Mouse (Mus musculus) urinary bladder, postnatal 10 days (tissue): ENCODE results near the gene Kcne1.

ENCODE experiments used
- DNase-seq: peaks from one replicate; pipeline ENCODE4 v3.0.0; 2022; ENCODE audit warnings: low spot score

The Kcne1 gene

GRCm38 (mm10) chr16:92359229-92359628 lies at the start of gene Kcne1:
Kcne1 (minus strand) TSS chr16:92359468.
- no peak for DNase-seq

- no peak for DNase-seq
Observed at GRCm38 (mm10) chr16:92407883-92408282, 48.6 kb upstream of the Kcne1 start.

- DNase-seq = no peak
Observed at GRCm38 (mm10) chr16:92404141-92404540, 44.9 kb upstream of the Kcne1 start.

- DNase-seq = no peak
Observed at GRCm38 (mm10) chr16:92403069-92403468, 43.8 kb upstream of the Kcne1 start.

- DNase-seq = no peak
Observed at GRCm38 (mm10) chr16:92402216-92402615, 42.9 kb upstream of the Kcne1 start.

GRCm38 (mm10) chr16:92401206-92401605 lies 41.9 kb upstream of the Kcne1 start:
- no peak for DNase-seq

- peak; percentile 30 for DNase-seq
Observed at GRCm38 (mm10) chr16:92399490-92400458, 40.5 kb upstream of the Kcne1 start.

- no peak for DNase-seq
Observed at GRCm38 (mm10) chr16:92398574-92399118, 39.4 kb upstream of the Kcne1 start.

GRCm38 (mm10) chr16:92397745-92398573 lies 38.7 kb upstream of the Kcne1 start:
- no peak for DNase-seq

GRCm38 (mm10) chr16:92393732-92394131 lies 34.5 kb upstream of the Kcne1 start:
- DNase-seq = no peak

GRCm38 (mm10) chr16:92387692-92388091 lies 28.4 kb upstream of the Kcne1 start:
- DNase-seq = no peak

- peak; percentile 41 for DNase-seq
Observed at GRCm38 (mm10) chr16:92385062-92385461, 25.8 kb upstream of the Kcne1 start.

GRCm38 (mm10) chr16:92383412-92383811 lies 24.1 kb upstream of the Kcne1 start:
- no peak for DNase-seq

GRCm38 (mm10) chr16:92382508-92382907 lies 23.2 kb upstream of the Kcne1 start:
- no peak for DNase-seq

GRCm38 (mm10) chr16:92381092-92381491 lies 21.8 kb upstream of the Kcne1 start:
- DNase-seq = no peak

GRCm38 (mm10) chr16:92376976-92377375 lies 17.7 kb upstream of the Kcne1 start:
- no peak for DNase-seq

GRCm38 (mm10) chr16:92371623-92372022 lies 12.4 kb upstream of the Kcne1 start:
- no peak for DNase-seq

- no peak for DNase-seq
Observed at GRCm38 (mm10) chr16:92369260-92369659, 10.0 kb upstream of the Kcne1 start.

GRCm38 (mm10) chr16:92365477-92365876 lies 6.2 kb upstream of the Kcne1 start:
- DNase-seq = no peak

GRCm38 (mm10) chr16:92360711-92361110 lies 1.4 kb upstream of the Kcne1 start:
- DNase-seq = no peak

GRCm38 (mm10) chr16:92358734-92359133 lies 534 bp downstream of the Kcne1 start:
- DNase-seq = no peak

GRCm38 (mm10) chr16:92357566-92357965 lies 1.7 kb downstream of the Kcne1 start:
- no peak for DNase-seq
